9 mouse cellular contexts compared by ENCODE assay signal in genomic region chr4:126601597-126602444, GRCm38 (mm10). TPM values are rescaled to one million over a fixed set of nuclear protein-coding genes. Genes with fewer than 3 reads are reported as not detected.
DNase-seq lines count a peak whose midpoint lies in the region; ATAC-seq and TF ChIP-seq lines count a peak whose summit lies in the region.
"Had no signal": no experiment of that assay in that cellular context is flagged by ENCODE, and none has a peak within 500 bp of the region (broad histone marks: within the 10 kb centered on the region; RNA-seq: fewer than 3 reads in every experiment).

No protein-coding gene starts in this region.

- 17% methylated on average over 22 of the region's 22 CpGs for WGBS in forebrain, embryonic 15.5 days
- WGBS in kidney, adult 2 months, result 31% methylated on average over 18 of the region's 22 CpGs
- WGBS in neural tube, embryonic 15.5 days, result 26% methylated on average over 20 of the region's 22 CpGs

- H3K4me3 ChIP-seq in E14TG2a.4 (replicated peaks; ENCODE audit: low read length), result peak overlapping the region; percentile 53
- peak overlapping the region; percentile 26 for H3K4me3 ChIP-seq in forebrain, embryonic 15.5 days
- H3K4me3 ChIP-seq in kidney, adult 2 months (ENCODE audit: insufficient read depth, low read depth, low read length), result no peak overlapping the region
- H3K4me3 ChIP-seq in neural tube, embryonic 15.5 days (replicated peaks), result peak overlapping the region; percentile 11; the same call in 1 of the 2 replicates
- H3K4me3 ChIP-seq: liver, embryonic 15.5 days had no signal

- peak overlapping the region; percentile 44 for H3K4me2 ChIP-seq in forebrain, embryonic 15.5 days (replicated peaks)
- peak overlapping the region; percentile 47 for H3K4me2 ChIP-seq in neural tube, embryonic 15.5 days
- H3K4me2 ChIP-seq: liver, embryonic 15.5 days had no signal

- no peaks in the 10 kb centered on the region for H3K36me3 ChIP-seq in E14TG2a.4 (ENCODE audit: insufficient read depth, low read length)
- H3K36me3 ChIP-seq in forebrain, embryonic 15.5 days, result no peaks in the 10 kb centered on the region
- H3K36me3 ChIP-seq in kidney, adult 2 months (ENCODE audit: control insufficient read depth, insufficient read depth, low read length), result no peaks in the 10 kb centered on the region
- H3K36me3 ChIP-seq in neural tube, embryonic 15.5 days, result no peaks in the 10 kb centered on the region
- H3K36me3 ChIP-seq: liver, embryonic 15.5 days had no signal

- H3K4me1 ChIP-seq in E14TG2a.4 (replicated peaks; ENCODE audit: low read depth, low read length), result peaks cover 12% of the 10 kb centered on the region
- peaks cover 15% of the 10 kb centered on the region for H3K4me1 ChIP-seq in forebrain, embryonic 15.5 days
- H3K4me1 ChIP-seq in kidney, adult 2 months (ENCODE audit: control insufficient read depth, insufficient read depth, low read length), result no peaks in the 10 kb centered on the region
- H3K4me1 ChIP-seq in neural tube, embryonic 15.5 days, result peaks cover 8% of the 10 kb centered on the region
- H3K4me1 ChIP-seq: liver, embryonic 15.5 days had no signal

- H3K27me3 ChIP-seq in E14TG2a.4 (ENCODE audit: insufficient read depth, low read length), result peaks cover 7% of the 10 kb centered on the region
- peaks cover 22% of the 10 kb centered on the region; the same call in 1 of the 2 replicates for H3K27me3 ChIP-seq in forebrain, embryonic 15.5 days
- no peaks in the 10 kb centered on the region for H3K27me3 ChIP-seq in kidney, adult 2 months (replicated peaks; ENCODE audit: control insufficient read depth, insufficient read depth, low read length)
- no peaks in the 10 kb centered on the region; the same call in 1 of the 2 replicates for H3K27me3 ChIP-seq in neural tube, embryonic 15.5 days (replicated peaks)

- no peak for TF ChIP-seq POLR2A in kidney, adult 2 months (IDR thresholded peaks at IDR 0.05; ENCODE audit: low read depth, low read length)

- H3K27ac ChIP-seq in forebrain, embryonic 15.5 days (replicated peaks), result peak overlapping the region; percentile 47; the same call in 1 of the 2 replicates
- no peak overlapping the region for H3K27ac ChIP-seq in kidney, adult 2 months (ENCODE audit: insufficient read depth, low read depth, low read length)
- H3K27ac ChIP-seq in neural tube, embryonic 15.5 days (replicated peaks), result no peak overlapping the region
- H3K27ac ChIP-seq: liver, embryonic 15.5 days had no signal

- peak overlapping the region; percentile 28; the same call in 1 of the 2 replicates for H3K9ac ChIP-seq in forebrain, embryonic 15.5 days (replicated peaks)
- no peak overlapping the region for H3K9ac ChIP-seq in neural tube, embryonic 15.5 days (replicated peaks)
- H3K9ac ChIP-seq: liver, embryonic 15.5 days had no signal

- no peak for TF ChIP-seq CTCF in E14TG2a.4 (conservative IDR thresholded peaks at IDR 0.05; ENCODE audit: low read length)
- no peak for TF ChIP-seq CTCF in kidney, adult 2 months (conservative IDR thresholded peaks at IDR 0.05; ENCODE audit: insufficient read depth, insufficient read length, low read depth, low read length)

- peak; percentile 94 for ATAC-seq in forebrain, embryonic 15.5 days (replicated peaks)
- ATAC-seq in neural tube, embryonic 15.5 days (ENCODE audit: low FRiP score), result peak; percentile 61; the same call in 1 of the 2 replicates
- ATAC-seq in cerebellum, adult (ENCODE audit: insufficient number of reproducible peaks, low FRiP score, low TSS enrichment), result no peak

- peak; percentile 30 to 31 for DNase-seq in adrenal gland, adult 18-20 months (ENCODE audit: low spot score in 2 of 2)
- DNase-seq in kidney, adult 2 months, result peak; percentile 68
- peak; percentile 23 for DNase-seq in liver
- DNase-seq in adipocyte (ENCODE audit: low spot score), result no peak

- no peaks in the 10 kb centered on the region for H3K9me3 ChIP-seq in E14TG2a.4 (ENCODE audit: low read length)
- no peaks in the 10 kb centered on the region for H3K9me3 ChIP-seq in forebrain, embryonic 15.5 days
- H3K9me3 ChIP-seq in neural tube, embryonic 15.5 days (replicated peaks), result no peaks in the 10 kb centered on the region
- H3K9me3 ChIP-seq: liver, embryonic 15.5 days had no signal

RNA-seq across cellular contexts. Expression of gene 5730409E04Rik, which starts 7.8 kb away (rescaled TPM):
- 10 to 100 TPM; 10.4 to 10.5 TPM for total RNA-seq in adrenal gland, adult 18-20 months (2021)
- 4.8 and 5.3 TPM in 2 replicates for polyA plus RNA-seq in forebrain, embryonic 15.5 days (2015; fragmentation: Nextera tagmentation; extraction: Ambion mirVana)
- 6.9 and 7.5 TPM in 2 replicates for polyA plus RNA-seq in kidney, adult 2 months (2012; rRNA removed)
- polyA plus RNA-seq in neural tube, embryonic 15.5 days (2015; fragmentation: Nextera tagmentation; extraction: Ambion mirVana), result 14.9 and 19.1 TPM in 2 replicates

RNA-seq across cellular contexts. Expression of gene Clspn, which starts 45.1 kb away (rescaled TPM):
- under 1 TPM; 0.54 to 0.96 TPM for total RNA-seq in adrenal gland, adult 18-20 months (2021)
- polyA plus RNA-seq in forebrain, embryonic 15.5 days (2015; fragmentation: Nextera tagmentation; extraction: Ambion mirVana), result 19.3 and 21.5 TPM in 2 replicates
- polyA plus RNA-seq in kidney, adult 2 months (2012; rRNA removed), result 0.11 and 0.14 TPM in 2 replicates
- 3.8 and 13.3 TPM in 2 replicates for polyA plus RNA-seq in neural tube, embryonic 15.5 days (2015; fragmentation: Nextera tagmentation; extraction: Ambion mirVana)
